Mouse (Mus musculus) bone marrow, adult 2 months (tissue): ENCODE results near the gene Ap1s2. TPM values are rescaled to one million over a fixed set of nuclear protein-coding genes. Genes with fewer than 3 reads are reported as not detected.

ENCODE experiments used
- H3K27ac ChIP-seq: fragments of 200-500 bp; 2 replicates; pipeline ENCODE4 v1.5.1; 2012; ENCODE audit warnings: low read depth, mild to moderate bottlenecking, control low read depth, inconsistent platforms, low read length; ENCODE audit not compliant: control insufficient read depth, poor library complexity, insufficient read depth
- H3K4me1 ChIP-seq: fragments of 200-500 bp; 2 replicates; pipeline ENCODE4 v1.6.1; 2011; ENCODE audit warnings: low read length; ENCODE audit not compliant: control insufficient read depth, insufficient read depth
- H3K4me3 ChIP-seq: fragments of 200-500 bp; replicated peaks from 2 replicates; pipeline ENCODE3; 2011; ENCODE audit warnings: mild to moderate bottlenecking, low read depth, low read length, control low read depth; ENCODE audit not compliant: control insufficient read depth
- CTCF ChIP-seq: fragments of 200-500 bp; IDR thresholded peaks from 2 replicates; pipeline ENCODE4 v1.5.1; 2011; ENCODE audit warnings: low read length, control low read depth; ENCODE audit not compliant: control insufficient read depth, insufficient read depth
- POLR2A ChIP-seq: fragments of 200-500 bp; IDR thresholded peaks from 2 replicates; pipeline ENCODE4 v1.6.1; 2011; ENCODE audit warnings: low read depth, mild to moderate bottlenecking, control low read depth, low read length, borderline replicate concordance; ENCODE audit not compliant: control insufficient read depth
- WGBS: fragments of 180-500 bp; shearing (Covaris S2); methylation state at CpG from one replicate; pipeline ENCODE4 v1.1.7; 2018; 5-methylcytosine and 5-hydroxymethylcytosine counted together
- polyA plus RNA-seq: library from polyadenylated mRNA; stranded (reverse); fragments of >200 nt; gene quantifications from 2 replicates; pipeline ENCODE4 v1.2.4, GENCODE M21; 2011; ENCODE audit warnings: low replicate concordance; ENCODE audit not compliant: missing spikeins, insufficient read depth, insufficient read length

The Ap1s2 gene
- polyA plus RNA-seq, 1 experiment, result 24.8 TPM

GRCm38 (mm10) chrX:163944381-163944780 lies 35.6 kb downstream of the Ap1s2 start:
- H3K4me3 ChIP-seq, result no peak overlapping the region
- TF ChIP-seq CTCF, result no peak
- no peak for TF ChIP-seq POLR2A
- 96% methylated on average over 3 of the region's 3 CpGs for WGBS
- H3K27ac ChIP-seq, result no peak overlapping the region
- H3K4me1 ChIP-seq, result no peaks in the 10 kb centered on the region

- 29% methylated on average over 1 of the region's 1 CpGs for WGBS
- H3K4me1 ChIP-seq, result no peaks in the 10 kb centered on the region
- TF ChIP-seq POLR2A (no peak), CTCF (no peak)
Measured at GRCm38 (mm10) chrX:163951618-163952017, 42.8 kb downstream of the Ap1s2 start.

GRCm38 (mm10) chrX:163957381-163957780 lies 48.6 kb downstream of the Ap1s2 start:
- H3K4me3 ChIP-seq, result peak overlapping the region; percentile 73
- TF ChIP-seq CTCF, result no peak
- no peak for TF ChIP-seq POLR2A
- WGBS, result 21% methylated on average over 12 of the region's 12 CpGs
- H3K27ac ChIP-seq, result peak overlapping the region; percentile 85
- H3K4me1 ChIP-seq, result no peaks in the 10 kb centered on the region

More at GRCm38 (mm10) chrX:163951618-163952017, 42.8 kb downstream of the Ap1s2 start:
- no peak overlapping the region for H3K27ac ChIP-seq
- H3K4me3 ChIP-seq, result no peak overlapping the region

GRCm38 (mm10) chrX:163957803-163958466 lies 49.1 kb downstream of the Ap1s2 start:
- 10% methylated on average over 39 of the region's 67 CpGs for WGBS
- peak overlapping the region; percentile 99 for H3K27ac ChIP-seq
- peak overlapping the region; percentile 98 for H3K4me3 ChIP-seq
- TF ChIP-seq CTCF (no peak), POLR2A (peak; percentile 18; the same call in 1 of the 2 replicates)
- no peaks in the 10 kb centered on the region for H3K4me1 ChIP-seq

- WGBS, result 10% methylated on average over 24 of the region's 29 CpGs
- TF ChIP-seq POLR2A, result no peak
- TF ChIP-seq CTCF, result no peak
- Histone ChIP-seq H3K4me3 (peak within 1 kb of the TSS; percentile 98), H3K27ac (peak within 1 kb of the TSS; percentile 99), H3K4me1 (no peaks in the 10 kb centered on the region)
Measured at GRCm38 (mm10) chrX:163958467-163958875, 49.7 kb downstream of the Ap1s2 start, which contains the start of gene Zrsr2. Gene Zrsr2, minus strand, starts transcription at chrX:163958661.

- no peak overlapping the region for H3K4me3 ChIP-seq
- no peaks in the 10 kb centered on the region for H3K4me1 ChIP-seq
- no peak for TF ChIP-seq CTCF
- no peak for TF ChIP-seq POLR2A
- WGBS, result 65% methylated on average over 1 of the region's 1 CpGs
- no peak overlapping the region for H3K27ac ChIP-seq
Measured at GRCm38 (mm10) chrX:163981092-163981491, 72.3 kb downstream of the Ap1s2 start.

- TF ChIP-seq POLR2A (no peak), CTCF (no peak)
- WGBS, result 58% methylated on average over 4 of the region's 4 CpGs
- Histone ChIP-seq H3K4me1 (no peaks in the 10 kb centered on the region), H3K27ac (no peak overlapping the region), H3K4me3 (no peak overlapping the region)
Measured at GRCm38 (mm10) chrX:163981500-163981899, 72.7 kb downstream of the Ap1s2 start.

- H3K27ac ChIP-seq, result no peak overlapping the region
- no peak overlapping the region for H3K4me3 ChIP-seq
- TF ChIP-seq POLR2A (no peak), CTCF (no peak)
- H3K4me1 ChIP-seq, result no peaks in the 10 kb centered on the region
- WGBS, result 85% methylated on average over 6 of the region's 6 CpGs
Measured at GRCm38 (mm10) chrX:163982129-163982528, 73.3 kb downstream of the Ap1s2 start.

Other genes starting within 250 kb of the Ap1s2 start
- gene Rnf138rt1, start 147.7 kb upstream of the Ap1s2 start, polyA plus RNA-seq, result not detected in 2 replicates
- 52.8 and 63.6 TPM in 2 replicates for gene Zrsr2, start 49.6 kb downstream of the Ap1s2 start, polyA plus RNA-seq
- gene Car5b, start 119.0 kb downstream of the Ap1s2 start, polyA plus RNA-seq, result 0.84 and 1.2 TPM in 2 replicates
- gene Siah1b, start 167.5 kb downstream of the Ap1s2 start, polyA plus RNA-seq, result 5.2 and 9.1 TPM in 2 replicates
- 3.4 TPM in 1 of 2 replicates, not detected in the other for gene Cltrn, start 179.8 kb downstream of the Ap1s2 start, polyA plus RNA-seq
- 0.72 TPM in 1 of 2 replicates, not detected in the other for gene Ace2, start 230.3 kb downstream of the Ap1s2 start, polyA plus RNA-seq